Mouse (Mus musculus) embryo, embryonic 10 days (tissue): ENCODE measurements at regions not wholly inside any gene's neighbourhood (a gene's known extent, or its start where the extent isn't known, plus 50 kb on each side); places are given as distances from the start of the nearest gene placed in this dataset.
A peak's percentile ranks its signal among the peaks of the same experiment; 100 is the strongest.

ENCODE experiments used
- DNase-seq: peaks from one replicate; pipeline ENCODE4 v3.0.0-alpha.2; 2015; ENCODE audit warnings: low spot score

DNA sequence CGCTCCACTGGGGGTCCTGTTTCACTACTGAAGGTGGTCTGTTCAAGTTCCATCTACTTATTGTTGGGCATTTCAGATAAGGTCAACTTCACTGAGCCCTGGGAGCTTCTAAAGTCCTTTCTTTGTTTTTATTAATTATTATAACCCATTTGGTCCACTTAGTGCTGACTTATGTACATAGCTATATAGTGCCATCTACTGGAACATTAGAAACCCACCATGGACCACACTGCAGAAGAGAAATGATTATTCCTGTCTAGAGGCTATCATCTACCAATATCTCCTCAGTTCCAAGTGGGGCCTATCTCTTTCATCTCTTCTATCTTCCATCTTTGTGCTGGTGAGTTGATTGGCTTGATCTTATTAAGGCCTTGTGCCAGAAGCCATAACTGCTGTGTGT, 294.8 kb downstream of the Gm9008 start:
- peak; percentile 4 for DNase-seq
